Mouse (Mus musculus): Measurements from ENCODE around the gene Ttc30a2.
A peak's percentile ranks its signal among the peaks of the same experiment; 100 is the strongest.
"Not testable (repeated sequence)": the region's sequence is repeated elsewhere in the genome, so short reads cannot be mapped to it uniquely, and the experiment has no call there.

Ttc30a2 gene

GRCm38 (mm10) chr2:75977752-75978368 lies at the start of gene Ttc30a2:
TSS of gene Ttc30a2 (minus strand) at chr2:75978170.
- not testable (repeated sequence) for DNase-seq (ENCODE audit: low spot score in 2 of 2)

- no peak for DNase-seq (ENCODE audit: low spot score in 2 of 2)
Measured at GRCm38 (mm10) chr2:76016890-76017289, 38.9 kb upstream of the Ttc30a2 start.

GRCm38 (mm10) chr2:76016136-76016535 lies 38.2 kb upstream of the Ttc30a2 start:
- DNase-seq (ENCODE audit: low spot score in 2 of 2) = no peak

GRCm38 (mm10) chr2:76015460-76015859 lies 37.5 kb upstream of the Ttc30a2 start:
- no peak for DNase-seq (ENCODE audit: low spot score in 2 of 2)

GRCm38 (mm10) chr2:76014659-76015058 lies 36.7 kb upstream of the Ttc30a2 start:
- DNase-seq (ENCODE audit: low spot score in 2 of 2) = no peak

- DNase-seq (ENCODE audit: low spot score in 2 of 2) = no peak
Measured at GRCm38 (mm10) chr2:76006194-76006593, 28.2 kb upstream of the Ttc30a2 start.

GRCm38 (mm10) chr2:76002899-76003298 lies 24.9 kb upstream of the Ttc30a2 start:
- no peak for DNase-seq (ENCODE audit: low spot score in 2 of 2)

- peak; percentile 35 to 59 for DNase-seq (ENCODE audit: low spot score in 2 of 2)
Measured at GRCm38 (mm10) chr2:76001392-76001791, 23.4 kb upstream of the Ttc30a2 start.

GRCm38 (mm10) chr2:75999636-76000035 lies 21.7 kb upstream of the Ttc30a2 start:
- DNase-seq (ENCODE audit: low spot score in 2 of 2) = no peak

GRCm38 (mm10) chr2:75998692-75999091 lies 20.7 kb upstream of the Ttc30a2 start:
- DNase-seq (ENCODE audit: low spot score in 2 of 2) = no peak

- DNase-seq (ENCODE audit: low spot score in 2 of 2) = no peak
Measured at GRCm38 (mm10) chr2:75997726-75998125, 19.8 kb upstream of the Ttc30a2 start.

GRCm38 (mm10) chr2:75994841-75995240 lies 16.9 kb upstream of the Ttc30a2 start:
- DNase-seq (ENCODE audit: low spot score in 2 of 2) = no peak

GRCm38 (mm10) chr2:75991581-75992205 lies 13.7 kb upstream of the Ttc30a2 start:
- no peak for DNase-seq (ENCODE audit: low spot score in 2 of 2)

- DNase-seq (ENCODE audit: low spot score in 2 of 2) = peak; percentile 30 to 51
Measured at GRCm38 (mm10) chr2:75990885-75991539, 13.0 kb upstream of the Ttc30a2 start.

GRCm38 (mm10) chr2:75989694-75990093 lies 11.7 kb upstream of the Ttc30a2 start:
- no peak for DNase-seq (ENCODE audit: low spot score in 2 of 2)

- DNase-seq (ENCODE audit: low spot score in 2 of 2) = no peak
Measured at GRCm38 (mm10) chr2:75988779-75989363, 10.9 kb upstream of the Ttc30a2 start.

- DNase-seq (ENCODE audit: low spot score in 2 of 2) = no peak
Measured at GRCm38 (mm10) chr2:75988378-75988777, 10.4 kb upstream of the Ttc30a2 start.

- DNase-seq (ENCODE audit: low spot score in 2 of 2) = no peak
Measured at GRCm38 (mm10) chr2:75987739-75988138, 9.8 kb upstream of the Ttc30a2 start.

- peak; percentile 24 to 54 for DNase-seq (ENCODE audit: low spot score in 2 of 2)
Measured at GRCm38 (mm10) chr2:75985124-75985523, 7.2 kb upstream of the Ttc30a2 start.

GRCm38 (mm10) chr2:75983847-75984246 lies 5.9 kb upstream of the Ttc30a2 start:
- DNase-seq (ENCODE audit: low spot score in 2 of 2) = no peak

- no peak for DNase-seq (ENCODE audit: low spot score in 2 of 2)
Measured at GRCm38 (mm10) chr2:75983091-75983490, 5.1 kb upstream of the Ttc30a2 start.

GRCm38 (mm10) chr2:75982626-75983025 lies 4.7 kb upstream of the Ttc30a2 start:
- no peak for DNase-seq (ENCODE audit: low spot score in 2 of 2)

All from urinary bladder, postnatal 36 days (tissue).